Comparison of ENCODE assay signal across 9 mouse cellular contexts in genomic region chr7:16982859-16983568, GRCm38 (mm10). TPM values are rescaled to one million over a fixed set of nuclear protein-coding genes. Genes with fewer than 3 reads are reported as not detected.
DNase-seq lines count a peak whose midpoint lies in the region; ATAC-seq and TF ChIP-seq lines count a peak whose summit lies in the region.
"Had no signal": no experiment of that assay in that cellular context is flagged by ENCODE, and none has a peak within 500 bp of the region (broad histone marks: within the 10 kb centered on the region; RNA-seq: fewer than 3 reads in every experiment).

Gene Gm42372, plus strand, starts transcription at chr7:16983086.

- no peak for TF ChIP-seq POLR2A in kidney, adult 2 months (IDR thresholded peaks at IDR 0.05; ENCODE audit: low read depth, low read length)

- H3K36me3 ChIP-seq in kidney, adult 2 months (ENCODE audit: control insufficient read depth, insufficient read depth, low read length): no peaks in the 10 kb centered on the region
- H3K36me3 ChIP-seq: lung, embryonic 15.5 days had no signal

- no peak within 1 kb of the TSS for H3K4me3 ChIP-seq in kidney, adult 2 months (ENCODE audit: insufficient read depth, low read depth, low read length)
- H3K4me3 ChIP-seq: lung, embryonic 15.5 days had no signal

- no peak for TF ChIP-seq CTCF in kidney, adult 2 months (conservative IDR thresholded peaks at IDR 0.05; ENCODE audit: insufficient read depth, insufficient read length, low read depth, low read length)

- WGBS in kidney, adult 2 months: 33% methylated on average over 26 of the region's 26 CpGs

- H3K27ac ChIP-seq in kidney, adult 2 months (ENCODE audit: insufficient read depth, low read depth, low read length): no peak within 1 kb of the TSS
- H3K27ac ChIP-seq: lung, embryonic 15.5 days had no signal

- no peaks in the 10 kb centered on the region for H3K4me1 ChIP-seq in kidney, adult 2 months (ENCODE audit: control insufficient read depth, insufficient read depth, low read length)

- ATAC-seq in erythroid progenitor cell, adult 5-6 weeks (replicated peaks; ENCODE audit: low FRiP score, poor library complexity, severe bottlenecking): no peak

- peak; percentile 17 for DNase-seq in kidney, adult 2 months
- no peak for DNase-seq in kidney, adult 18-20 months
- DNase-seq in cerebellum, postnatal 25 days: peak; percentile 83 to 91
- peak; percentile 74 to 85 for DNase-seq in frontal cortex, postnatal 25 days (ENCODE audit: low spot score in 2 of 2)
- DNase-seq in layer of hippocampus, adult 9-10 months (ENCODE audit: low spot score): peak; percentile 78
- peak; percentile 61 for DNase-seq in lung, postnatal 36 days
- peak; percentile 50 for DNase-seq in retina, postnatal 7 days (ENCODE audit: low read depth, low spot score)

- no peaks in the 10 kb centered on the region for H3K27me3 ChIP-seq in kidney, adult 2 months (replicated peaks; ENCODE audit: control insufficient read depth, insufficient read depth, low read length)
- H3K27me3 ChIP-seq: lung, embryonic 15.5 days had no signal

RNA-seq across cellular contexts. Expression of gene Gm42372, which starts in this region (rescaled TPM):
- 0.08 TPM in 1 of 2 replicates, not detected in the other for polyA plus RNA-seq in kidney, adult 2 months (2012; rRNA removed)
- total RNA-seq in erythroid progenitor cell, adult 5-6 weeks (2015; ENCODE audit: low replicate concordance): 0.72 TPM in 1 of 2 replicates, not detected in the other
- total RNA-seq in erythroid progenitor cell, adult 5-6 weeks (2017; ENCODE audit: low replicate concordance): 0.13 and 0.53 TPM in 2 replicates

Comparison
In these comparisons a context has a peak if more than half of its experiments do, and no peak if none do; other contexts are left out.
1. Peak in DNase-seq in kidney, adult 2 months; RNA of the gene not detected or under 1 TPM.